Mouse (Mus musculus) retina, postnatal 1 day (tissue): Measurements from ENCODE around the gene Syt9.
A peak's percentile ranks its signal among the peaks of the same experiment; 100 is the strongest.
"Not testable (repeated sequence)": the region's sequence is repeated elsewhere in the genome, so short reads cannot be mapped to it uniquely, and the experiment has no call there.

Source experiments
- DNase-seq: peaks from one replicate; pipeline ENCODE4 v3.0.0-alpha.2; 2012

The Syt9 gene

GRCm38 (mm10) chr7:107461699-107462440 lies 91.3 kb downstream of the Syt9 start:
- DNase-seq = no peak

- no peak for DNase-seq
Measured at GRCm38 (mm10) chr7:107462962-107463361, 92.4 kb downstream of the Syt9 start.

GRCm38 (mm10) chr7:107465081-107465480 lies 94.6 kb downstream of the Syt9 start:
- peak; percentile 30 for DNase-seq

- DNase-seq = peak; percentile 28
Measured at GRCm38 (mm10) chr7:107478979-107479965, 108.7 kb downstream of the Syt9 start.

- DNase-seq = not testable (repeated sequence)
Measured at GRCm38 (mm10) chr7:107485709-107486108, 115.2 kb downstream of the Syt9 start.

GRCm38 (mm10) chr7:107495428-107495827 lies 124.9 kb downstream of the Syt9 start:
- no peak for DNase-seq

GRCm38 (mm10) chr7:107496923-107497322 lies 126.4 kb downstream of the Syt9 start:
- no peak for DNase-seq

- no peak for DNase-seq
Measured at GRCm38 (mm10) chr7:107500641-107501040, 130.1 kb downstream of the Syt9 start.

GRCm38 (mm10) chr7:107504761-107505712 lies 134.5 kb downstream of the Syt9 start:
- DNase-seq = peak; percentile 88

DNA sequence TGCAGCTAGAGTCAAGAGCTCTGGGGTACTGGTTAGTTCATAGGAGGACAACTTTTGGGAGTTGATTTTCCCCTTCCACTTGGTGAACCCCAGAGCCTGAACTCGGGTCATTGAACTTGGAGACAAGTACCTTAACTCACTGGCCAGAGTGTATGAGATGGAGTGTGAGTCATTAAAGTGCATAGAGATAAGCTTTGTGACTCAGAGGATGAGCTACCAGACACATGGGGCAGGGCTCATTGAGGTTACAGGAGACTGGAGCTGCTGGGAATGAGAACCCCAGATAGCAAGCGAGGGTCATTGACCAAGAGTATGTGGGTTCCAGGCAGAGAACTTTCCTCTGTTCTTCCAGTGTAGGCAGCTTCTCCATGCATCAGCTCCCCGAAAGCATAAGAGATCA lies 137.4 kb downstream of the Syt9 start:
- no peak for DNase-seq

GRCm38 (mm10) chr7:107509740-107510139 lies 139.2 kb downstream of the Syt9 start:
- no peak for DNase-seq

- peak; percentile 89 for DNase-seq
Measured at GRCm38 (mm10) chr7:107516704-107517410, 146.3 kb downstream of the Syt9 start.

- DNase-seq = no peak
Measured at GRCm38 (mm10) chr7:107519256-107520025, 148.9 kb downstream of the Syt9 start.

DNA sequence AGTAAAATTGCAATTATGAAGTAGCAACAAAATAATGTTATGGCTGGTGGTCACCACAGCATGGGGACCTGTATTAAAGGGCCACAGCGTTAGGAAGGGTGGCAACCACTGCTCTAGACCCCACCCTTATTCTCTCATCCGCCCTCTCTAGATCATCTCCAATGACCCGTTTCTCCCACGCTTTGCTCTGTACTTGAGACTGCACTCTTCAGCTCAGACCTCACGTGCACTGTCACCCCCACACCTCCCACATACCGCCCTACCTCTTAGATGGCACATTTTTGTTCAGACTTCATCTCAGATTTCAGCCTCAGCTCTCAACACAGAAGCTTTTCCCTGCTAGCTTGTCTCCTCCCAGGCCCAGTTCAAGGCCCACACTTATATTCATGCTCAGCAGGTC lies 150.9 kb downstream of the Syt9 start:
- DNase-seq = no peak

DNA sequence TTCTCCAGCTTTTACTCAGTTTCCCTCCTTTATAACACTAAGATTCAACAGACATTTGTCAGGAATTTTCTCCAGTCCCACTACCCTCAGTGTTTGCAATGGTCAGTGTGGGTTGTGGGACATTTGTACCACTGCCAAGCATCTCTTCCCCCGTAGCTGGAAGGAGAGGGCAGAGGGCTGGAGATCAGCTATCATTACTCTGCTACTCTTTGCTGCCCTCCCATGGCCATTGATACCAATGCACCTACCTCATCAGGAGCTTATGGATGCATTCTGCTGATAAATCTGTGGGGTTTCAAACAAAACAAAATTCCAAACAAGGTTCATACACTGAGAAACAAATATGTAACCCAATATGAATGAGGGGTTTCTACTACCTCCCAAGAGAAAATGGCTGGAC lies 155.8 kb downstream of the Syt9 start:
- DNase-seq = peak; percentile 73

- no peak for DNase-seq
Measured at GRCm38 (mm10) chr7:107528169-107528772, 157.7 kb downstream of the Syt9 start.

GRCm38 (mm10) chr7:107529364-107529763 lies 158.8 kb downstream of the Syt9 start:
- DNase-seq = no peak

GRCm38 (mm10) chr7:107535311-107535710 lies 164.8 kb downstream of the Syt9 start:
- DNase-seq = no peak

GRCm38 (mm10) chr7:107536516-107536915 lies 166.0 kb downstream of the Syt9 start:
- peak; percentile 18 for DNase-seq

DNA sequence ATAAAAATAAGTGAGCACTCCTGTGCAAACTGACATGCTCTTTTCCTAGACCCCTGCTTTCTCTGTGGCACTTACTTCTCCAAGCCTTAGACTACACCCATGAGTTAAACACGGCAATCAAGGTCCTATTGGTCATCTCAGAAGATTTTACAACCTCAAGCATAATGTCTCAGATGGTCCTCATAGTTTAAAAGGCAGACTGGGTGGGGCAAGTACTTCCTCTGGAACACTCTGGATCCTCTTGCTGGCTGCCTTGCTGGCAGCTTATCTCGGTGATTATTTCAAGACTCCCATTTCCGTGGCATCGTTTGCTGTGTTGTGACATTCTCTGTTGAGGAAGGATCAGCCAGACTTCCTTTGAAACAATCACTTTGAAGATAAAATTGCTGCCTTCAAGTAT lies 169.5 kb downstream of the Syt9 start:
- no peak for DNase-seq

DNA sequence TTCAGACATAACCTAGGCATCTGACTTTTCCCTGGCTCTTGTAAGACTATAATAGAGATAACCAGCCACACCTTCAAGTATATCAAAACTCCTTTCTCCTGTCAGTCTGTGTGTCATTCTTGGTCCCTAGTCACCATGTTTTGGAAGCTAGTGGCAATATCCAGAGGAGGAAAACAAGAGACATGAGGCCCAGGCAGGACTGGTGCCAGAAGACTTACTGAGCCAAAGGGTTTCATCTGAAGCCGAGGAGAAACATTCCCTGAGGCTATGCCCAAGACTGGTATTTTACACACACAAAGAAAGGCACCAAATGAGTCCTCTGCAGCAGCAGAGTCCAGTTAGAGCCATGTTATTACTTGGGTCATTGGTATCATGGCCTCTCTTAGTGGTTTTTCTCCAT lies 174.5 kb downstream of the Syt9 start:
- no peak for DNase-seq
